21 mouse cellular contexts compared by ENCODE assay signal in the genomic region with DNA sequence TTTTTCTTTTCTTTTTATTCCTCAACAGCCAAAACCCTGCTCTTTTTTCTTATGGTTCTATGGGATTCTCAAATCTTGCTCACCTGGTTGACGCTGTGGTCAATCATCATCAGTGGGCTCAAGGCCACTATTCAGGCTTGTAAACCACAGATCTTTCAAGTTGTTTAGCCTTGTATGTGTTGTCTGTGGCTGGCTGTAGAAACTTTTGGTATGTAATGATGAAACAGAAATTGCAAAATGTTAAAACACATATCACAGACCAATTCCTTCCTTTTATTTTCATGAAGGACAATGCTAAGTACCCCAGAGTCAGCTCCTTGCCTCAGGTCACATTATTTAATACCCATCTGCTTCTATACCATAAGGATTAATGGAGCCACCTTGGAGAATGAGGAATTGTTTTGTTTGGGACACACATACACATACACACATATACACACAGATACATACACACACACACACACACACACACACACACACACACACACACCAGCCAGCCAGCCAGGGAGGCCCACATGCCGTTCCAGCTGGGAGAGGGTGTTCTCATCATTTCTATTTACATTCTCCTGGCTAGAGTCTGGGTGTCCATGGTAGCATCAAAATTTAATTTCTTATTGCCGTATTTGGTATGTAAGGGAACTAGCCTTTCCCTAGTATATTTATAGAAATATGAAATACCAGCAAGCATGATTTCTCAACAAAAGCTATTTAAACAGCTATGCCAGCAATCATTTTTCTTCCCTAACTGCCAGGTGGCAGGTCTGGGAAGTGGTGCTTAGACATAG. TPM values are rescaled to one million over a fixed set of nuclear protein-coding genes. Genes with fewer than 3 reads are reported as not detected.
DNase-seq lines count a peak whose midpoint lies in the region; ATAC-seq and TF ChIP-seq lines count a peak whose summit lies in the region.
"Had no signal": no experiment of that assay in that cellular context is flagged by ENCODE, and none has a peak within 500 bp of the region (broad histone marks: within the 10 kb centered on the region; RNA-seq: fewer than 3 reads in every experiment).

No protein-coding gene starts in this region.

- 54% methylated on average over 3 of the region's 3 CpGs for WGBS in lung, embryonic 14.5 days

- peak; percentile 14 to 30 for DNase-seq in frontal cortex, adult 2 months (ENCODE audit: extremely low spot score in 1 of 2, low spot score in 1 of 2)
- no peak for DNase-seq in frontal cortex, postnatal 14 days (ENCODE audit: low spot score in 2 of 2)
- peak; percentile 19 for DNase-seq in lung, embryonic 14.5 days
- no peak for DNase-seq in lung, postnatal 25 days (ENCODE audit: low spot score)
- peak; percentile 55 for DNase-seq in brain, adult 2 months (ENCODE audit: low read depth, low spot score)
- peak; percentile 35 for DNase-seq in right cerebral cortex, postnatal 14 days
- no peak for DNase-seq in urinary bladder, adult 2 months (ENCODE audit: low spot score)
- DNase-seq in Muller cell, postnatal 12 days (ENCODE audit: inconsistent ontology term), result no peak
- DNase-seq: adrenal gland, postnatal 14 days; cerebellum, adult 18-20 months; cerebellum, postnatal 36 days; gastrocnemius, postnatal 36 days; kidney, adult 9 months; kidney, postnatal 25 days; midbrain, embryonic 14.5 days; thymus, adult 18-20 months had no signal

- H3K4me1 ChIP-seq in lung, embryonic 14.5 days (ENCODE audit: insufficient read depth), result no peaks in the 10 kb centered on the region
- H3K4me1 ChIP-seq: embryonic facial prominence, embryonic 10.5 days; limb, embryonic 15.5 days had no signal

- no peak overlapping the region for H3K4me2 ChIP-seq in lung, embryonic 14.5 days
- H3K4me2 ChIP-seq: limb, embryonic 15.5 days had no signal

- no peaks in the 10 kb centered on the region for H3K36me3 ChIP-seq in lung, embryonic 14.5 days (ENCODE audit: insufficient read depth)
- H3K36me3 ChIP-seq: embryonic facial prominence, embryonic 10.5 days; G1E; limb, embryonic 15.5 days had no signal

- no peak overlapping the region for H3K9ac ChIP-seq in lung, embryonic 14.5 days
- H3K9ac ChIP-seq: limb, embryonic 15.5 days had no signal

- H3K9me3 ChIP-seq in lung, embryonic 14.5 days (ENCODE audit: low read depth, low read length), result no peaks in the 10 kb centered on the region
- H3K9me3 ChIP-seq: embryonic facial prominence, embryonic 10.5 days; G1E; limb, embryonic 15.5 days; megakaryocyte, embryonic 14.5 days had no signal

- ATAC-seq in lung, embryonic 14.5 days (ENCODE audit: insufficient read depth), result peak; percentile 74

- no peak for TF ChIP-seq CTCF in lung, embryonic 14.5 days (IDR thresholded peaks at IDR 0.05; ENCODE audit: low read depth)

- no peak overlapping the region for H3K27ac ChIP-seq in lung, embryonic 14.5 days (ENCODE audit: low read depth)
- H3K27ac ChIP-seq: embryonic facial prominence, embryonic 10.5 days; limb, embryonic 15.5 days had no signal

- no peak overlapping the region for H3K4me3 ChIP-seq in lung, embryonic 14.5 days (ENCODE audit: low read depth, low read length)
- H3K4me3 ChIP-seq: embryonic facial prominence, embryonic 10.5 days; limb, embryonic 15.5 days; megakaryocyte, embryonic 14.5 days; myocyte had no signal

- no peaks in the 10 kb centered on the region for H3K27me3 ChIP-seq in lung, embryonic 14.5 days (ENCODE audit: insufficient read depth, low read length)
- H3K27me3 ChIP-seq: limb, embryonic 15.5 days; megakaryocyte, embryonic 14.5 days had no signal

RNA-seq across cellular contexts. Expression of gene Rab32, which starts 52.7 kb away (rescaled TPM):
- 1.7 and 2.4 TPM in 2 replicates for polyA plus RNA-seq in frontal cortex, adult 2 months (2012; rRNA removed)
- 25.7 and 26.2 TPM in 2 replicates for polyA plus RNA-seq in lung, embryonic 14.5 days (2014; fragmentation: Nextera tagmentation; extraction: Ambion mirVana)
- polyA plus RNA-seq in urinary bladder, adult 2 months (2012; rRNA removed), result 10.8 and 11.1 TPM in 2 replicates
- polyA plus RNA-seq: G1E had no signal

Comparison
In these comparisons a context has a peak if more than half of its experiments do, and no peak if none do; other contexts are left out.
1. DNase-seq: peak in frontal cortex, adult 2 months (2 of 2), lung, embryonic 14.5 days (single experiment), brain, adult 2 months (single experiment) and right cerebral cortex, postnatal 14 days (single experiment); none in frontal cortex, postnatal 14 days (0 of 2), lung, postnatal 25 days (single experiment), urinary bladder, adult 2 months (single experiment) and Muller cell, postnatal 12 days (single experiment).